Mouse (Mus musculus) CH12.LX (cell line): ENCODE measurements at regions not wholly inside any gene's neighbourhood (a gene's known extent, or its start where the extent isn't known, plus 50 kb on each side); places are given as distances from the start of the nearest gene placed in this dataset.

Experiments
- DNase-seq: peaks from one replicate; pipeline ENCODE4 v3.0.0-alpha.2; 2013; ENCODE audit errors: extremely low read depth
- H3K27ac ChIP-seq: 2 replicates; pipeline ENCODE4 v1.5.1; 2012; ENCODE audit warnings: low read depth, mild to moderate bottlenecking, control low read depth, moderate library complexity; ENCODE audit not compliant: insufficient read depth
- H3K27me3 ChIP-seq: replicated peaks from 2 replicates; pipeline ENCODE3; 2012; ENCODE audit warnings: inconsistent platforms
- H3K36me3 ChIP-seq, 2 experiments: replicated peaks in 1 of 2; 2 replicates each; pipeline versions ENCODE3 to v1.6.1; 2012; ENCODE audit warnings: inconsistent platforms in 1 of 2, low read length in 1 of 2, mild to moderate bottlenecking in 1 of 2, mixed read lengths in 1 of 2, moderate library complexity in 1 of 2; ENCODE audit not compliant: control insufficient read depth in 1 of 2, insufficient read depth in 1 of 2
- H3K4me1 ChIP-seq, 2 experiments: 2 replicates each; pipeline ENCODE4 v1.6.1; 2012; ENCODE audit warnings: inconsistent platforms in 1 of 2, moderate library complexity in 1 of 2; ENCODE audit not compliant: insufficient read depth in 2 of 2, control insufficient read depth in 1 of 2
- H3K4me2 ChIP-seq: 2 replicates; pipeline ENCODE4 v1.6.1; 2012; ENCODE audit warnings: low read depth, mild to moderate bottlenecking, control low read depth; ENCODE audit not compliant: poor library complexity, insufficient read depth, severe bottlenecking
- H3K4me3 ChIP-seq, 3 experiments: fragments of 150-350 bp in 1 of 3; sonication (generic) in 1 of 3; replicated peaks in 1 of 3; 2 replicates each; pipeline versions ENCODE3 to v1.5.1; 2011 to 2012; ENCODE audit warnings: low read depth in 2 of 3, low read length in 2 of 3, mild to moderate bottlenecking in 2 of 3, moderate library complexity in 2 of 3, control low read depth in 1 of 3, improper control_type of control experiment in 1 of 3, inconsistent platforms in 1 of 3, mixed read lengths in 1 of 3; ENCODE audit not compliant: poor library complexity in 1 of 3
- H3K79me2 ChIP-seq: replicated peaks from 2 replicates; pipeline ENCODE4 v1.6.1; 2012; ENCODE audit warnings: mild to moderate bottlenecking, moderate library complexity; ENCODE audit not compliant: control insufficient read depth, poor library complexity, insufficient read depth, severe bottlenecking; ENCODE audit errors: extremely low read depth
- H3K9ac ChIP-seq: 2 replicates; pipeline ENCODE4 v1.6.1; 2012; ENCODE audit warnings: low read depth, mild to moderate bottlenecking, control low read depth, moderate library complexity; ENCODE audit not compliant: insufficient read depth
- H3K9me3 ChIP-seq: replicated peaks from 2 replicates; pipeline ENCODE3; 2012; ENCODE audit warnings: low read length, inconsistent platforms, mixed read lengths
- CHD2 ChIP-seq: IDR thresholded peaks from 2 replicates; pipeline ENCODE4 v1.6.1; 2011; ENCODE audit warnings: low read length, improper control_type of control experiment
- E2F4 ChIP-seq: IDR thresholded peaks from 2 replicates; pipeline ENCODE4 v1.6.1; 2011; ENCODE audit warnings: low read depth, low read length, improper control_type of control experiment; ENCODE audit not compliant: insufficient replicate concordance
- EP300 ChIP-seq: IDR thresholded peaks from 2 replicates; pipeline ENCODE4 v1.6.1; 2011; ENCODE audit warnings: low read length, improper control_type of control experiment
- HCFC1 ChIP-seq: IDR thresholded peaks from 2 replicates; pipeline ENCODE4 v1.6.1; 2012; ENCODE audit warnings: low read depth, mild to moderate bottlenecking, inconsistent platforms, low read length, improper control_type of control experiment
- IRF4 ChIP-seq: IDR thresholded peaks from 2 replicates; pipeline ENCODE4 v1.6.1; 2014; ENCODE audit warnings: low read depth, mild to moderate bottlenecking, inconsistent platforms, low read length, improper control_type of control experiment
- JUND ChIP-seq: conservative IDR thresholded peaks from 2 replicates; pipeline ENCODE4 v1.6.1; 2011; ENCODE audit warnings: low read depth, low read length, improper control_type of control experiment
- KAT2A ChIP-seq: IDR thresholded peaks from 2 replicates; pipeline ENCODE4 v1.6.1; 2012; ENCODE audit warnings: low read length, improper control_type of control experiment, inconsistent platforms; ENCODE audit not compliant: insufficient replicate concordance
- MAFK ChIP-seq: IDR thresholded peaks from 2 replicates; pipeline ENCODE4 v1.6.1; 2011; ENCODE audit warnings: low read length, improper control_type of control experiment; ENCODE audit not compliant: insufficient replicate concordance
- MAX ChIP-seq: IDR thresholded peaks from 2 replicates; pipeline ENCODE4 v1.6.1; 2011; ENCODE audit warnings: low read length, improper control_type of control experiment
- MAZ ChIP-seq: IDR thresholded peaks from 2 replicates; pipeline ENCODE4 v1.6.1; 2012; ENCODE audit warnings: low read depth, mild to moderate bottlenecking, inconsistent platforms, low read length, improper control_type of control experiment, moderate library complexity
- PAX5 ChIP-seq: IDR thresholded peaks from 2 replicates; pipeline ENCODE4 v1.6.1; 2012; ENCODE audit warnings: low read length, inconsistent platforms, mixed read lengths
- POLR2A ChIP-seq: IDR thresholded peaks from 2 replicates; pipeline ENCODE4 v1.6.1; 2011; ENCODE audit warnings: low read depth, mild to moderate bottlenecking, improper control_type of control experiment, low read length
- RCOR1 ChIP-seq: conservative IDR thresholded peaks from 2 replicates; pipeline ENCODE4 v1.6.1; 2012; ENCODE audit warnings: low read depth, mild to moderate bottlenecking, inconsistent platforms, low read length, improper control_type of control experiment
- SIN3A ChIP-seq: IDR thresholded peaks from 2 replicates; pipeline ENCODE4 v1.6.1; 2012; ENCODE audit warnings: low read length, improper control_type of control experiment, inconsistent platforms
- TCF12 ChIP-seq: IDR thresholded peaks from 2 replicates; pipeline ENCODE4 v1.6.1; 2014; ENCODE audit warnings: low read depth, mild to moderate bottlenecking, inconsistent platforms, low read length, improper control_type of control experiment
- UBTF ChIP-seq: IDR thresholded peaks from 2 replicates; pipeline ENCODE4 v1.6.1; 2012; ENCODE audit warnings: low read depth, mild to moderate bottlenecking, inconsistent platforms, low read length, improper control_type of control experiment, moderate library complexity
- ZKSCAN1 ChIP-seq: IDR thresholded peaks from 2 replicates; pipeline ENCODE4 v1.6.1; 2012; ENCODE audit warnings: low read depth, inconsistent platforms, low read length, improper control_type of control experiment, borderline replicate concordance
- ZMIZ1 ChIP-seq: IDR thresholded peaks from 2 replicates; pipeline ENCODE4 v1.6.1; 2012; ENCODE audit warnings: low read depth, mild to moderate bottlenecking, inconsistent platforms, low read length, improper control_type of control experiment
- ZNF384 ChIP-seq: IDR thresholded peaks from 2 replicates; pipeline ENCODE4 v1.6.1; 2012; ENCODE audit warnings: low read depth, low read length, improper control_type of control experiment, inconsistent platforms
- dilution Hi-C: fragments of 300-500 bp; cut with MboI; formaldehyde crosslinking; loops from 2 replicates; pipeline ENCODE4 v1.14.3; 2020; ENCODE audit warnings: low sequenced_read_pairs; ENCODE audit not compliant: extremely low pct_unique_long_range_greater_than_20kb, extremely low pct_ligation_motif_present
- in situ Hi-C: fragments of 300-500 bp; cut with MboI; formaldehyde crosslinking; loops from 3 replicates; pipeline ENCODE4 v1.14.3; 2019; ENCODE audit warnings: low sequenced_read_pairs, low pct_ligation_motif_present, low pct_unique_long_range_greater_than_20kb, mixed read lengths

DNA sequence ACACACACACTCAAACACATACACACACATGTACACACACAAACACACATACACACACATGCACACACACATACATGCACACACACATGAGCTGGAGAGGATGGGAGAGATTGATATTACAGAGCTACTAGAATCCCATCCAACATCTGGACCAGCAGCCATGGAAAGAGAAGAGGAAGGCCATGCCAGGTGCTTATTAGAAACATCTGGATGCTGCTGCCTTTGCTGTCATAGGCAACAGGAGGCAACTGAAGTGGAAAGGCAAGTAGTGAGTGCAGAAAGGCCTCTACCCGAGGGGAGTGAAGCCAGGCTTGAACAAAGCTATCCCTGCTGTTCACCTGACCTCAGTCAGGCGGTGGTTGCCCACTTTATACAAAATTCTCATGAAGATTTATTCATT is 385.1 kb downstream of the Adra2a start:
- no peak for DNase-seq
- H3K4me3 ChIP-seq = no peak overlapping the region
- H3K4me1 ChIP-seq = no peaks in the 10 kb centered on the region
- in situ Hi-C loops = no loop called here
- TF ChIP-seq MAZ (no peak), MAX (no peak), TCF12 (no peak), KAT2A (no peak)
- no peak overlapping the region for H3K4me2 ChIP-seq
- H3K9me3 ChIP-seq = peaks cover 4% of the 10 kb centered on the region
- dilution Hi-C loops = no loop called here
- no peaks in the 10 kb centered on the region for H3K36me3 ChIP-seq
- H3K79me2 ChIP-seq = no peaks in the 10 kb centered on the region
- H3K9ac ChIP-seq = no peak overlapping the region
- no peaks in the 10 kb centered on the region for H3K27me3 ChIP-seq
- H3K27ac ChIP-seq = no peak overlapping the region

DNA sequence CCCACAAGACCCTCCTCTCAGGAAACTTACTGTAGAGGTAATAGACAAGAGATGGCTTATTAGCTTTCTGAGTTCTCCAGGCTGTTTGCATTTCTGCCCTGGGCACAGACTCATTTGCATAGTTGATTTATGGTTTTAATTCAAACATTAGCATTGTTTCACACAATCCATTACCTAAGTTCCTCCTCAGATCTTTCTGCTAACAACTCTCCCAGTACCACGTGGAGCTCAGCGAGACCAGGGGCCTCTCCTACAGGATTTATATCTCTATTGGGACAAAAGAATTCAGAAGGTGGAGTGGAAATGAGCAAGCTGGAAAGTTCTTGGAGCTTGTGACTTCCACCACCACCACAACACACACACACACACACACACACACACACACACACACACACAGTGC is 396.8 kb downstream of the Adra2a start:
- Histone ChIP-seq H3K4me1 (no peaks in the 10 kb centered on the region), H3K9ac (no peak overlapping the region), H3K9me3 (no peaks in the 10 kb centered on the region), H3K79me2 (no peaks in the 10 kb centered on the region), H3K4me3 (no peak overlapping the region), H3K27me3 (no peaks in the 10 kb centered on the region), H3K27ac (no peak overlapping the region), H3K4me2 (no peak overlapping the region), H3K36me3 (no peaks in the 10 kb centered on the region)
- DNase-seq = no peak
- TF ChIP-seq JUND = no peak
- no peak for TF ChIP-seq ZKSCAN1
- no peak for TF ChIP-seq UBTF
- TF ChIP-seq PAX5 = no peak
- no peak for TF ChIP-seq ZMIZ1
- no peak for TF ChIP-seq RCOR1
- in situ Hi-C loops = no loop called here
- dilution Hi-C loops = no loop called here

DNA sequence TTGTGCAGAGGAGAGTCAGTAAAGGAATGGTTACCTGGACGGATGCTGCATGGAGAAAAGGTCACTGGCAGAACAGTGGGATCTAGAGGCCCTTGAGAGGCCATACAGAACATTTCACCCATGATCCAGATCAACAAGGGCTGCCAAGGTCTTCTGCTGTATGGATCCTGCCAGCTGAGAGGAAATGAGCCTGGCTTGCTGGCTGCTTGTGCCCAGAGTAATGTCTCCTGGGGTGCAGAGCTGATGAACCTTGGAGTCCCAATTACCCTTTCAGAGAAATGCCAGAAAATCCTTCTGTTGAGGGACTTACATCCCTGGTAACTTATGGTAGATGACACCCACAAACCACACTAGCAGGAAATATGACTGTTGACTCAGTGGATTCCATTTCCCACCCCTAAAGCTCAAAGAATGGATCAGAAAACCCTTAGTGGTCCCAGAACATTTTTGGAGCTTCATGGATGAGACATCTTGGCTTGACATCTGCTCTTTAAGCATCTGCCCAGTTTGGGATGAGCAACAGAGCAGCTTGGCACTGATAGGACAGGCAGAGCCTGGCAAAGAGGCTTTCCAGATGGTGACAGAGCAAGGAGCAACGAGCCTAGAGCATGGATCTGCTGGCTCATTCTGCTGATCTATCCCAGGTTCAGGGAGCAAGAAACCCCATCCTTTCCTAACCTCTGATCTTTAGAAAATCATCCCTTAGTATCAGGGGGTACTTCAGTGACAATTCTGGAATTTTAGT is 416.6 kb downstream of the Adra2a start:
- Histone ChIP-seq H3K4me1 (no peaks in the 10 kb centered on the region), H3K36me3 (no peaks in the 10 kb centered on the region), H3K27me3 (no peaks in the 10 kb centered on the region), H3K4me2 (no peak overlapping the region), H3K9me3 (no peaks in the 10 kb centered on the region), H3K79me2 (no peaks in the 10 kb centered on the region), H3K9ac (no peak overlapping the region), H3K4me3 (no peak overlapping the region), H3K27ac (no peak overlapping the region)
- in situ Hi-C loops (no loop called here), dilution Hi-C loops (no loop called here)
- no peak for TF ChIP-seq SIN3A
- no peak for TF ChIP-seq E2F4
- TF ChIP-seq MAFK = no peak
- TF ChIP-seq ZNF384 = no peak
- TF ChIP-seq ZMIZ1 = no peak
- no peak for TF ChIP-seq POLR2A
- no peak for TF ChIP-seq MAZ
- no peak for TF ChIP-seq MAX
- no peak for TF ChIP-seq CHD2
- no peak for TF ChIP-seq EP300
- no peak for TF ChIP-seq IRF4
- TF ChIP-seq HCFC1 = no peak
- TF ChIP-seq RCOR1 = no peak
- DNase-seq = no peak
